Mouse (Mus musculus) spleen, postnatal 4 days (tissue): Measurements from ENCODE around the gene Mlec.
A peak's percentile ranks its signal among the peaks of the same experiment; 100 is the strongest.

Experiments used
- DNase-seq, 2 experiments: peaks; one replicate each; pipeline ENCODE4 v3.0.0; 2022; ENCODE audit warnings: low spot score in 2 of 2

Gene Mlec

DNA sequence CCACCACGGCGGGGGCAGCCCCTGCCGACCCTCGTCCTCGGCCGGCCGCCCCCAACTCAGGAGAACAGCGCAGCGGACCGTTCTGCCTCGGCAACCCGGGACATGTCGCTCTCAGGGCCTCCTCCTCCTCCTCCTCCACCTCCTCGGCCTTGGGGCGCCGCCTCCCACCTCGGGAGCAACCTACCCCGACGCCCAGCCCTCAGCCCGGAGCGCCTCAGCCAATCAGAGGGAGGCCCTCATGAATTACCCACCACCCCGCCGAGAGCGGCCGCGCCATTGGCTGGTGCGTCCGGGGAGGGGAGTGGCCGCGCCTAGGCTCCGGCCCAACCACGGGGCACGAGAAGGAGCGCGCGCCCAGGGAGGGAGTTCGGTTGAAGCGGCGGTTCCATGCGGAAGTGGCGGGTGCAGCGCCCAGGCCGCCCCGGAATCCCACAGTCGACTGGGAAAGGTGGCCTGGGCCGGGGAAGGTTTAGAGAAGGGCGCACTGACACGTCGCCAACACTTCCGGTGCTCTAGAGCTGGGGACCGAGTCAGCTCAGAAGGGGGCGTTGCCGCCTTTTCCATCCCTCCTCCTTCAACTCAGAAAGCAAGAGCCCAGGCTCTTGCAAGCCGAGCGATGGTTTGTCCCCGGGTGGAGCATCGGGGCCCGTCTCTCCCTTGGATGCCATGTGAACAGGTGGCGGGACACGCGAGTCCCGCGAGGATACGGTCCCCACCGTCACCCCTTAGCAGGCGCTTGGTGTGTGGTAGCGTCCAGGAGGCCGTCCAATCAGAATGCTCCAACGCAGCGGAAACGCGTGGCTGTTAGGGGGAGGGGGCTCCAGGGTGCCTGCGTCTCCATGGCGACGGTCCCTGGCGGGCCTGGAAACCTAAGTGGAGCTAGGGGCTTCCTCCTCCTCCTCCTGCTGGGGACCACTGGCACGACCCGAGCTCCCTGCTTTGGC lies at the start of gene Mlec:
Mlec (minus strand) TSS at position 140 of the 944 bp plus-strand sequence.
- DNase-seq, result peak; percentile 99

DNA sequence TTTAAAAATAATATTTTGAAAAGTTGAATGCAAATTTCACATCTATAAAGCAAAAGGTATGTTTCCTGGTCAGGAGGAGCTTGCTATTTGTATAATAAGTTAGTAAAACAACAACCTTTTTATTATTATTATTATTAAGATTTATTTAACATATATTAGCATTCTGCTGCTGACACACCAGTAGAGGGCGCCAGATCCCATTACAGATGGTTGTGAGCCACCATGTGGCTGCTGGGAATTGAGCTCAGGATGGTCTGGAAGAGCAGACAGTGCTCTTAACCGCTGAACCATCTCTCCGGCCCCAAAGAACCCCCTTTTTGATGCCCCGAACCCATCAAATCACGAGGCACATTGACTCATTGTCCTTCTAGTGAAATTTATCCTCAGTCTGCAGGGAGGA lies 49.3 kb upstream of the Mlec start:
- no peak for DNase-seq

DNA sequence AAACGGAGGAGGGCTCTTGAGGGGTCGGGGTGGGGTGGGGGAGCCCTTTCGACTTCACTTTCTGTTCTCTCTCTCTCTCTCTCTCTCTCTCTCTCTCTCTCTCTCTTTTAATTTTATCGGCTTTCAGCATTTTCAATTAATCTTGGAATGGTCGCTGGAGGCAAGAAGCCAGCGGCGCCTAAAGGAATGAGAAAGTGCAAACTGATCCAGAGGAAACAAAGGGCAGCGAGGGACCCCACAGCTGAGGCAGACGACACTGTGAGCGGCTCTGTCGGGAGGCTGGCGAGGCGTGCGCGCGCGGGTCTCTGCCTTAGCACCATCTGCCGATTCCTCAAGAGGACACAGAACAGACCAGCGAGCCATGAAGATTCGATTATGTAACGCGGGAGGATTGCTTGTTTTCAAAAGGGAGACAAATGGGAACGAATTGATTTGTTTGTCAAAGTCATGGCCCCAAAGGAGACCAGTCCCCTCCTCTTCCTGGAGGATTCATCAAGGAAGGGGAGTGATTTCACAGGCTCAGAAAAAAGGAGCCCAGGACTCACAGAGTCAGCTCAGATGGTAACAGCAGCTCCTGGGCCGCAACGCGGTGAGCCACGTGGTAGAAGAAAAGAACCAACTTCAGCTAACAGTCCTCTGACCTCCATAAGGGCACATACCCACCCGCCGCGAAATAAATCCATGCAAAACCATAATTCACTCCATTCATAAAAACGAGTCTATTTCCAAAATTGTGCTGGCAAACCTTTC lies 46.8 kb upstream of the Mlec start:
- no peak for DNase-seq

DNA sequence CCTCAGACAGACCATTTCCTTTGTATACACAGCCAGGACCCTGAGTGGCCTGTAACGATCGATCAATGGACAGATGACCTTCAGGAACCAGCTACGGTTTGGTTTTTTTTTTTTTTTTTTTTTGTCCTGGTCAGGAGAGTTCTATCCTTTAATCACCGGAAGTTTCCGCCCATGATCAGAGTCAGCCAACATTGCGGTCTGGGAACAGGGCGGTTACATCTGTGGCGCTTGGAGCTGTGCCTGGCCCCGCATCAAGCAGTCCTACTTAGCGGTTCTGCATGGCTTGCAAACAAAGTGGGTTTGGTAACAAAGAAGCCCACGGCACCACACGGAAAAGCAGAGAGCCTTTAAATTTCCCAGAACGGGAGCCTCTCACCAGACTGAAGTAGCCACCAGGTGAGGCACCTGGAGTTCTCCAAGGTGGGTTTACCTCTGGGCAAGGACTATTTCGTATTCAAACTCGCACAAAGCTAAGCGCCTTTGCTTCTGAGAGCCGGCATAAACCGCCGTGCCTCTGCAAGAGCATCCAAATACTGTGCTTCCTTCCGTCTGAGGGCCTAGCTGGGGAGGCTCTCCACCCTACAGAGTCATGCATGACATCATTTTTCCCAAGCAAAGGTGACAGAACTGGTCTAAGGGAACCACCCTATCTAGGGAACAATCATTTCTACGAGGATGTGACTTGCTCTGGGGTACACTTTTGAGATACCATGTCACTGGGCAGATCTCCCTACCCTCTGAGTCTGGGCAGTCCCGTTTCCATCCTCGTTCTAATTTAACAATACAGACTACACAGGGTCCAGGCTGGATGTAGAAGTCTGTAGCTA lies 46.0 kb upstream of the Mlec start:
- DNase-seq, result no peak

DNA sequence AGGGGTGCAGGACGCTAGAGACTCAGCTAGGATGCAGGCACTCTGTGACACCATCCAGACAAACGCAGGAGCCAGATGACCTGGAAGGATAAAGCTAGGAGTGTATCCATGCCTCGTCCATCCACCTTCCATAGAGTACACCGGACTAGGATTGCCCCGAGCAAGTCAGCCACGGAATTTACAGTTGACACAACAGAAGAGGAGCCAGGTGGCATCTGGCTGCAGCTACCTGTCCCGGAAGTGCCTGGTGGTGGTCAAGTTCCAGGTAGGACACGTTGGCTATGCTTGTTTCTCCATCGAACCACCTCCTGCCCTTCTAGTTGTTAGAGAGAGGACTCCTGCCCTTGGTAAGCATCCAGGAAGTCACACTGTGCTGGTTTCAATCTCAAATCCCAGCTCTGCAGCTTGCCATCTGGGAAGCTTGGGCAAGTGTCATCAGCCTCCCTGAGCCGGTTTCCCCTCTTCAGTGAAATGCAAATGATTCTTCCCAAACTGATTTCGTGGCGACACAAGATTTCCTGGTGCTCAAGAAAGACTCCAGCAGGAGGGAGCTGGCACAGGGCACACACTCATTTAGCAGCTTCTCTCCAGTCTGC lies 36.7 kb upstream of the Mlec start:
- DNase-seq, result no peak

DNA sequence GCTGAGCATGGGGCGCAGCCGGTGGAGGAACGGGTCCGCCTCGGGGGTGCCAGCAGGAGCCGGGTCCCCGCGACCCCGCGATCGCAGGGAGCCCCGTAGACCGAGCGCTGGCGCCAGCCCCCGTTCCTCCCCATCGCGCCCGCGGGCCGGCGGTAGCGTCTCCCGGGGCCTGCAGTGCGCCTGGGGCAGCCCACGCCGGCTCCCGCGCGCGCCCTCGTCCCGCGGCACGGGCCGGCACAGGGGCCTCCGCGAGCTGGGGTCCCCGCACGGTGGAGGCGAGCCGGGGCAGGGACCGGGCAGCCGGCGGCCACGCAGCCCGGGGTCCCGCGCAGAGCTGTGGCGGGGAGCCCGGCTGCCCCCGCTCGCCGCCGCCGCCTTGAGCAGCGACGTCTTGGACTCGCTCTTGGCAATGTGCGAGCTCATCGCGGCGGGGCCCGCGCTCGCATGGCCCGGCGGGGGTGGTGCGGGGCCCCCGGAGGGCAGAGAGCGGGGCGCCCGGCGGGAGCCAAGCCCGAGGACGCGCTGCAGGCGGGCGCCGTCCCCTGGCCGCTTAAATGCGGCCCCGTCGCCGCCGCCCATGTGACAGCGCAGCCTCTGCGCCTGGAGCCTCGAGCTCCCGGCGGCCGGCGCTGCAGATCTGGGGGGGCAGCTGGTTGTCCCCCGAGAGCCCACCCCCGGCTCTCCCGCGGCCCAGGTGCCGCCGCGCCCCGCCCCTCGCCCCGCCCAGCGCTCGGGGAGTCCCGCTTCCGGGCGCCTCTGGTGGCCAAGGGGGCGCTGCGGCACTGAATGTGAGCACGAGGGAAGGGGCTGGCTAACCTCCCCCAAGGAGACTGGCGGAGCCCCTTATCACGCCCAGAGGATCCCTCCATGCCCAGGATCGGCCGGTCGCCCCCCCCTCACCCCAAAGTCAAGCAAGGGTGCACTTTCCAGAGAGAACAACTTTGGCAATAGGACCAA lies 36.0 kb upstream of the Mlec start, which contains the start of gene Cabp1:
Cabp1 (minus strand) TSS at position 713 of the 957 bp plus-strand sequence.
- peak; percentile 44 to 74 for DNase-seq

DNA sequence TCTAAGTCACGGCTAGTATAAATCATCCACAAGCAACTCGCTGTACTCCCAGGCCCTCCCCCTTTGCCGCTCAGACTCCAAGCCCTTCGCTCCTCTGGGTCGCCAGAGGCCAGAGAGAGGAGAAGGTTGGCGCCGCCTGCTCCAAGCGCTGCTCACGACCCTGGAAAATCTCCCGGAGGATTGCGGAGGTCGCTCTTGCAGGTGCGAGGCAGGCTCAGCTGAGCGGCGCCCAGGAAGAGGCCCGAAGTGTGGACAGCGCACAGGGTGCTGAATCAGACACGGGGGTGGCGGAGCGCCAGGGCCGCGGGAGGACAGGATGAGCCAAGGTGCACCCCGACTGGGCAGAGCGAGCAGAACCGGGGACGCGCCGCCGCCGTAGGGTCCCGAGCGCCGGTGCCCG lies 35.2 kb upstream of the Mlec start:
- DNase-seq, result peak; percentile 40 to 78

DNA sequence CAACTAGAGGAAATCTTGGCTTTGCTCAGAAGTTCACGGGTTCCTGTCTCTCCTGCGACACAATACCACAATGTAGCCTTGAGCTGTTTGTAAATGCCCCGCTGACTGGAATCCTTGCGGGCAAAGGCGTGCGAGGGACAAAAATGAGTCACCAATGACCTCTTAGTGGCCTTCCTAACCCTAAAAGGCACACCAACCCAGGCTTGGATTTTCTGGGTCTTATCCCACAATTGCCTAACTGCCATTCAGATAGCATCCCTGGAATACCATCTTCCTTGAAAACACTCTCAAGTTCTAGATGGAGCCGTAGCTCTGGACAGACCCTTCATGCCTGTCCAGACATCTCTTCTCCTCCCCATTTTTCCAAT lies 34.8 kb upstream of the Mlec start:
- no peak for DNase-seq

DNA sequence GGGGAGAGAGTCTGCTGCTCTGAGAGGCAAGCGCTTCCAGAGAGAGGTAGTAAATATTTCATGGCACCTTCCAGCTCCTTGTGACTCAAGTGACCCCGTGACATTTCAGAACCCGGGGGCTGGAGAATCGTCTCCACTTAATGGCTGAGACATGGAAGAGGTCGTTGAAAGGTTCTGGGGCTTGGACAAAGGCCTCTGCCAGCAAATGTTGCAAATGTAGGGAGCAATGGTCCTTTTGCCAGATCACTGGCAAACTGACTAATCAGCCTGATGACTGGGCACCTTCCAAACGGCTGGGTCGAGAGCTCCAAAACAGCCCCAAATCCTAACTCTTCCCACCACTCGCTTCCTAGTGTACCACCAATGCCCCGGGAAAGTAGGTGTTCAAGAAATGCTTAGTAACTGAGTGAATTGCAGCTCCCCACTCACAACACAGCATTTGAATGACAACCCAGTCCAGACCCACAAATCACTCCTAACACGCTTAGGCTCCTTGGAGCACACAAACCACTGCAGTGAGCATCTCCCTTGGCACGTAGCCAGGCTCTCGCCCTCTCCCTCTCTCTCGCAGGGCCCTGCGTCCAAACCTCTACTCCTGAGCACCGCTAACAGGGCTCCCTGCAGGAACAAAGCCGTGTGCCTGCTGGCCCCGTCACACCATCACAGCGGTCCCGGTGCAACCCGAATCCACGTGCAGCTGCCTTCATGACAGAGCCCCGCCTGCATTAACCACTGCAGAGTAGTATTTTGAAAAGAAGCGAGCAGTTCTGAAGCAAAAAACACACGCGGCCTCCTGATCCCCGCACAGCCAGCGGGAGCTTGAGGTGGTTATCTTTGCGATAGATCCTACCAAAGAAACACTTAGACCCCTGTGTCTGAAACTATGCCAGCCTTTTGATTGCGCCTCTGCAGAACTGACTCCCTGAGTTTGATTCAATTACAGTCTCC lies 34.2 kb upstream of the Mlec start:
- no peak for DNase-seq

DNA sequence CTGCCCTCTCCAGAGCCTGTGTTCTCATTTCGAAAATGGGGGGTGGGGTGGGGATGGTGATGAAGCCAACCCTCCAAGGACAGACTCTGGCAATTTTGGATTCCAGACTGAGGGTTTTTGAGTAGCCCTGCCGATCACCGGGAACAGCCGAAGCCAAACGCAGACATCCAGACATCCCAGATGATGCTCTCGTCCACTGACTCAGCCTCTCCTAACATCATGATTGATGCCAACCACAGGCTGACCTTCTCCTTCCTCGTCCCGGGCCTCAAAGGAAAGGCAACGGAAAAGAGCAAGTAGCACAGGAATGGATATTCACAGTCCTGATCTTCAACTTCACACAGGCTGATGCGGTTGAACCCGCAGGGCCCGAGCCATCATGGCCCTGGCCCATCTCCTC lies 32.1 kb upstream of the Mlec start:
- DNase-seq, result no peak

DNA sequence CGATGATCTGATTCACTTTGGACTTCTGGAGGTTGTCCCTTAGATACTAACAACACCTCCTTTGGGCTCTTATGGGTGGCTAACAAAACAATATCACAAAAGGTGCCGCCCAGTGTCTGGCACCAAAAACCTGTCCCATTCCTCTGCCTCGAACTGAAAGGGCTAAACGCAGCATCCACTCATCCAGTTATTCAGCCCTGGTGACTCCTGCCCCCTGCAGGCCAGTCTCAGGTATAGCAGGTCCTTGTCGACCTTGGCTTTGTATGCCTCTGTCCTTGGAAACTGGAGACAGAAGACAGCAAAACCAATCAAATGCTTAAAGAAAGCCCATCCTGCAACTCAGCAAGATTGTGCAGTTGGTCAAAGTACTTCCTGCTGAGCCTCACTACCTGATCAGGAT lies 30.8 kb upstream of the Mlec start:
- peak; percentile 38 to 78 for DNase-seq

DNA sequence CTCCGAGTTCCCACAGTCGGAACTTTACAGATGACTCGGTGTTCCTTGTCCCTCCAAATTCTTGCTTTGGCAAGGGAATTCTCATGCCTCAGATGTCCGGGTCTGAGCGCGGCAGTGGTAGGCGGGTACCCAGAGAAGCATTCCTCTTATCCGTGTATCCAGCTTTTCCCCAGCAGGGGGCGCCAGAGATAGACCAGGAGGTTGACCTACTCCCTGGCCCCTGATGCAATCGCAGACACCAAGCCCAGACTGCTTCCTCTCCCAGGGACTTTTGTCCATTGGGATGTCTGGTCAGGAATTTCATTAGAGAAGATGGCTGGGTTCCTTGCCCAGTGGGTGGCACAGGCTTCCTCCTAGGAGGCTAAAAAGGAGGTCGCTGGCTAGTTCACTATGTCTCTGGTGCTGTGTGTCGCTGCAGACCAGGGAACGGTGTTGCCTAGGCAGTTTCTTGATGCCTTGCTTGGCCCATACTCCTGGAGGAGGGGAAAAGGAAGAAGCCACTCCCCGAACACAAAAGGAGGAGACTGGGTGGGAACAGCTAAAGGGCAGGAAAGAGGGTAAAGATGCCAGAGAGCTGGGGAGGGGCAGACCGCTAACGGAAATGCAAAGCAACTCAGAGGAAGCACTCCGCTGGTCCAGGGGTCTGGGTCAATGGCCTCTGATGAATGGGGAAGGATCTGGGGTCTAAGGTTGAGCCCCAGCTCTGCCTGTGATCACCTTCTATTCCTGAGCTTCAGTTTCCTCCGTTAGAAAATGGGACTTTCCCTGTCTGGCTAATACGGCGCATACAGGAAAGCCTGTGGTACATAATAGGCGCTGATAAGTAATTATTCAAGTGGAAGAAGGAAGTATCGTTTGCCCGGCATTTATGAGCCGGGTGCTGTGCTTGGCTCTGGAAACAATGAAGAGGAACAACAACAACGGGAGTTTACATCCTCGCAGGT lies 29.5 kb upstream of the Mlec start:
- peak; percentile 85 to 96 for DNase-seq

DNA sequence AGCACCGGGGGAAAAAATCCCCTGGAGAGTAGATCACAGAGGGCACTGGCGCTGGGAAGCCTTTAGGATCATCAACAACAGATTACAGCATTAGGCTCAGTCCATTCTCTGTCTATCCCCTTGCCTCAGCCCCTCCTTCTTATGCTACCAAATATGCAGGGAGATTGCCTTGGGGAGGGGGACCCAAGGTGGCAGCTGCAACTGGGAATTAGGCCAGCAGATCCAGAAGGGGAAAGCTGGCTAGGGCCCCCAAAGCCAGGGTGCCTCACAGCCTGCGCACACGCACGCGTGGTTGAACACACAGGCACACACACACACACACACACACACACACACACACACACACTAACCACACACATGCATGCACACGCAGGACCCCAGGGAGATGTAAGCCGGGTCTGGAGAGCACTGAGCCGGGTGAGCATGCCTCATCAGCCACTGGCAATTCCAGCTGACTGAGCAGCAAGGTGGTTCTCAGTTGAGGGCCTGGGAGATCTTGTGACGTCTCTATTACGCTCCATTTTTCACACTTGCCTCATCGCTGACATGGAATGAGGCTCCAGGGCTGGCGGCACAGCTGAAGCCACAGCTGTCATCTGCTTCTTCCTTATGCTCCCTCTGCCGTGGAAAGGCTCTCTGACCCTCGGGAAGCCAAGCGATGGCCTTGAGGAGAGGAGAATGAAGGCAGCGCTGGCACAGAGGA lies 28.5 kb upstream of the Mlec start:
- DNase-seq, result no peak

DNA sequence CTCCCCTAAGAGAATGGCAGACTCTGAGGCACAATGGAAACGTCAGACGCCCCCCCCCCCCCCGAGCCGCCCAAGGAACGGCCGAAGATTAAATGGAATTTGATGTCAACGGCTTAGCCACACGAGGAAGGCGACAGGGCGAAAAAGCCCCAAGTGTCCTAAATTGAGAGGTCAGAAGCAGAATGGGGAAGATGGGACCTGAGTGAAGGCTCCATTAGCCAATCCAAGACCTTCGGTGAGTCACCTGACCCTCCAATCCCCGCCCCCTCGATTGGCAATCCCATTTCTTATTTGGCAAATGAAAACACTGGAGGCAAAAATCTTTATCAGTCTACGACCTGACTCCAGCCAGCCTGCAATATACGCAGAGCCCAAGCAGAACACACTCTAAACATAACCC lies 26.7 kb upstream of the Mlec start:
- no peak for DNase-seq

DNA sequence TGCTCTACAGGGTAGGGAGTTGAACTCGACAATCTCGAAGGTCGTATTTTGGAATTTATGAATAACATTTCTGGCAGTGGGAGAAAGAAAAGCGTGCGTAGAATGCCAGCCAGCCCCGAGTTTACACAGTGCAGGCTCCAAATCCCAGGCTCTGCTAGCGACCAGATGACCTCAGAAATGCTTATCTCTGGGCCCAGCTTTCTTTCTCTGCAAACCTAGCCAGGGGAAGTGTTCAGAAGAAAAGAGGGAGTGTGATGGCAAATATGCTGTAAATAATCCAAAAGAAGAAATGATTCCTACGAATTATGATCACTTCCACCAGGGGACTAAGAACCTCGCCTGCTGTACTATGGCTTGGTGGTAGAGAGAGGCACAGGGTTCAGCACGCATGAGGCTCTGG lies 25.5 kb upstream of the Mlec start:
- DNase-seq, result no peak

DNA sequence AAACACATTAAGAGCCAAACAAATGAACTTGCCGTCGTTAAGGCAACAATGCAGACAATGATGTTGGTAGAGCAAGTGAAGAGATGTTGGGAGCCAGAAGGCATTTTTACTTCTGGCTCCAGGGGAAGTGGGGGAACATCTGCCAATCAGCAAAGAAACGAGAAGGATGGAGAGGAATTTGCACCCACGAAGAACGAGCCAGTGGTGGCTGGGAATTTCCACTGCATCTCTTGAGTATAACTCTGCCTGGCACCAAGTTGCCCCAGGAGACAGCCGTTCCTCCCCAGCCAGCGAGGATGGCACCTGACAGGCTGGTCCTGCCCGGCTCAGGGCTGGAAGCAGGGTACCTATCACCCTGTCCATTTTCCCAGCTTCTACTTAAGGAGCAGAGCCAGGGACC lies 24.9 kb upstream of the Mlec start:
- DNase-seq, result no peak

DNA sequence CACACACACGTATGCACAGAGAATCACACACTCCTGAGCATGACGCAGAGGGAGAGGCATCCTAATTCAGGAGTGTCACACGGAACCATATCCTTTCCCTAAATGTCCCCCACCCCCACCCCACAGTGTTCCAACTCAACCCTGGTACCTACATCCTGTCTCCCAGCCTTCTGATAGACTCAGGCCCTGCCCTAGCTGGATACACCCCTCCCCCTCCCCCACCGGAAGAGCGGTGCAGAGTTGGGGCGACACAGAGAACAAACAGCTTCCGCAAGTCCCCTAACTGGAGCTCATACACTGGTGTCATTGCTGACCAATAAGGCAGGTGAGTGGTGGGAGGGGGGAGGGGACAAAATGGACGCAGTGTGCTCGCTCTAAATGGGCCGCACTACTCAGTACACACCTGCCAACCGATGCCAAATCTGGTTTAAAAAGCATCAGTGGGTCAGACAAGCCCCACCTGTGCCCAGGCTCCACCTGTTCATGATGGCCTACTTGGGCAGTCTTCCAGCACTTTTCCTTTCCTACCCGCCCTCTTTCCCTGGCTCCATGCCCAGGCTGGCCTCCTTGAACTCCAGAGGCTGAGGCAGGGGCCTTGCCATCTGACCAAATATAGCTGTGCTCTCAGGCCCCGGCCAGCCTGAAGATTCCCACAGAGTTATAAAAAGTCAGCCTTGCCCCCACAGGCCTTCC lies 23.4 kb upstream of the Mlec start:
- DNase-seq, result no peak
